Mouse (Mus musculus) cerebellum, postnatal 25 days (tissue): ENCODE measurements at regions not wholly inside any gene's neighbourhood (a gene's known extent, or its start where the extent isn't known, plus 50 kb on each side); places are given as distances from the start of the nearest gene placed in this dataset.
A peak's percentile ranks its signal among the peaks of the same experiment; 100 is the strongest.

Source experiments
- DNase-seq, 2 experiments: peaks; one replicate each; pipeline ENCODE4 v3.0.0; 2021; ENCODE audit warnings: mixed read lengths in 2 of 2

GRCm38 (mm10) chr6:84514623-84515022, 79.1 kb downstream of the Cyp26b1 start:
- no peak for DNase-seq

DNA sequence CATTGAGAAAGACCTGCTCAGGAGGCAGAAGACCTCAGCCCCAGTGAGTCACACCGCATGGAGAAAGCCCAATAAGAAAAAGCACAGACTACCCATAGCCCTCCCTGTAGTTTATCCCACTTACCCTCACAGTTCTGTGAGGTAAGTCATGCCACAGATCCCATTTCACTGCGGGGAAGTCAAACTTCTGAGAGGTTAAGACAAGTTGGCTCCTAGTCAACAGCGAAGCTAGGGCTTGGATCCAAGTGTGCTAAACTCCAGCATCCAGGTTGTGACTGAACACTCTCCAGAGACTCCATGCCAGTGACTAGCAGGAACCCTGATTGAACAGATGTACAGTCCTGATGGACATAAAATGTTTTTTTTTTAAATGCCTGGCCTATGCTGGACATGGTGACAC, 85.1 kb downstream of the Cyp26b1 start:
- peak in 1 of 2 experiments; percentile 9 for DNase-seq

DNA sequence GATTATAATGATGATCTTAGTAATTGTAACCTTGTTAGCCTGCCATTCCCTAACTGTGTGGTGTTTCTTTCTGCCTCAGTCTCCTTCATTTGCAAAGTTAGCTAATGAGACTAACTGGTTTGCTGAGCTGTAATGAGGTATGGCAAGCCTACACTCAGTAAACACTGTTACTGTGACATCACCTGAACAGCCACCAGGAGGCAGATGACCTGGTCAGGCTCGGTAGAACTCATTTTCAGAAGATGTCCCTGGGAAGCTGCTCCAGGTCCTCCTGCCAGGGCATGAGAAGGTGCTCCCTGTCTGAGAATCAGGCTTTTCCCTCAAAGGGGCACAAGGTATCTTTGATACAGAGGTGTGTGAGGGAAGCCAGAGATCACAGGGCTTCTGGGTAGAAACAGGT, 87.0 kb downstream of the Cyp26b1 start:
- no peak for DNase-seq

GRCm38 (mm10) chr6:84500255-84500886, 93.3 kb downstream of the Cyp26b1 start:
- no peak for DNase-seq

GRCm38 (mm10) chr6:84498076-84498475, 95.6 kb downstream of the Cyp26b1 start:
- no peak for DNase-seq

- DNase-seq: no peak
Observed at GRCm38 (mm10) chr6:84493676-84494075, 100.0 kb downstream of the Cyp26b1 start.

DNA sequence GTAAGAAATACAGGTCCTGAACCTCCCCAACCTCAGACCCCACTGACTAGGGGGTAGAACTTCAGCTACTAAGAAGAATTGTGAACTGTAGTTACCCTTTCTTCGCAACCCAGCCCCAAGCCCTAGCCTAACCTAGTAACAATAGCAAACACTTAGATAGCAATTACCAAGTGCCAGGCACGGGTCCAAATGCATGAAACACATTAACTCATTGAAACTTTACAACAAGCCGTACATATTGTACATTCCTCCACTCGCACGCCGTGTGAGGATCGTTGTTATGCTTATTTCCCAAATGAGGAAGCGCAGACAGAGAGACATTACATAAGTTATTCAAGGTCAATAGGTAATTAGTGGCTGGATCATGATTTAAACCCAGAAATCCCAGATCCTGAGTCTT, 100.5 kb downstream of the Cyp26b1 start:
- no peak for DNase-seq

GRCm38 (mm10) chr6:84492594-84492993, 101.1 kb downstream of the Cyp26b1 start:
- DNase-seq: no peak

DNA sequence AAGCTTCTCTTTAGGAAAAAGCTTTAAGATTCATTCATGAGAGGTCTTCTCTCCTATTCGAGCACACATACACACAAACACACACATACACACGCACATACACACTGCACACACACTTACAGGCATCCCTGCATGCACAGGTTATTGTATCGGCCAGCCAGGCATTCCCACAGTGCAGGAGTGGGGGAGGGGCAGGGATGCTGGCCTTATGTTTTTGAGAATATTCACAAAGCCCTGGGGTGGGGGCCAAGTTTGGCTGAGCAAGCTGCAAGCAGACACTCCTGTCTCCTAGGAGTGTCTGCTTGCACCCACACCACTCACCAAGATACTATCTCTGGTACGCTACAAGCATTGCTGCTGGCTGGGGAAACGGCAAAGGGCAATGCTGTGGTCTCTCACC, 102.6 kb downstream of the Cyp26b1 start:
- peak in 1 of 2 experiments; percentile 17 for DNase-seq

DNA sequence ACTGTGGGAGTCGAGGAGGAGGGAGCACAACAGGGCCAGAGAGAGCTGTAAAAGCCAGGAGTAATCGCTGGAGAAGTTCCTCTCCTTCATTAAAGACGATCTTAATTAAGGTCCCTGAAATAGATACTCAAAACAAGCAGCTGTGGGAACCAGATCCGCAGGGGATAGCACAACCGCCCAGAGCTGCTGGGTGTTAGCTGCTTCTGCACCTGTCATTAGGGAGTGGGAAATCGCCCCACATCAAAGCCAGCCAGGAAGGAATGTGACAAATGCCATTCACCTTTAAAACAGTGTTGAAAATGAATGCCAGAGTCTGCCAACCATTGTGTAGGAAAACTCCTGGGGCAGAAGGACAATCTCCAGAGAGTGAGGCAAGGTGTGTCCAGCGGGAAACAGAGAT, 112.5 kb downstream of the Cyp26b1 start:
- no peak for DNase-seq

DNA sequence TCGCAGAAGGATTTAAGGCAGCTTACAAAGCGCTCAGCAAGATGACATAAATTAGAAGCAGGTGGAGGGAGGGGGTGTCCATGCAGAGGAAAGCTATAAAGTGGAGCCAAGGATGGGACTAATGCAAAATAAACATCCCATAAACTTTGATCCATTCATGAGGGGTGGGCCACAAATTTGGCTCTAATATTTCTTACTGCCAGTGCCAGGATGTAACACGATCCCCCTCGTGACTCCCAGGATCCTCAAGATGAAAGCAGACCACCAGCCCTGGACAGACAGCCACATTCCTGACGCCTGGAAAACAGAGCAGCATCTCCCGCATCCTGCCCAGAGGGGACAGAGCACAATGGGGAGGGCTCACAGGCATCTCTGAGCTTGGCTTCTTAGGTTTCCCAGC, 116.6 kb downstream of the Cyp26b1 start:
- no peak for DNase-seq

DNA sequence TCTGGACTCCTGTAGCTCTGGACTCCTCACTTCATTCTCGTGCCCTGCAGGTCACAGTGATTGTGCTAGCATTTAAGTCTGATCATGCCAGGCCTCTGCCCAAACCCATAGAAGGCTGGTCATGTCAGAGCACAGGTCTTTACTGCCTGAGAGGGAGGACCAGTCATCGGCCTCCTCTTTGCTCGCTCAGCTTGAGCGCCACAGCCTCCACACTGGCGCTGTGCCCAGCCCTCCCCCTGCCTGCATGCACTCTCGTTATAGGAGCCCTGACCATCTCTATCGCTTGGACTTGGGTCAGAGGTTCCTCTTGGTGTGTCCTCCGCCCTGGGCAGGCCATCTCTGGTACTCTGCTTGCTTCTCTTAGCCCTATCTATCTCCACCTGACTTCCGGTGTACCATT, 117.2 kb downstream of the Cyp26b1 start:
- DNase-seq: peak; percentile 53 to 72

- DNase-seq: no peak
Observed at GRCm38 (mm10) chr6:84474835-84475234, 118.9 kb downstream of the Cyp26b1 start.

DNA sequence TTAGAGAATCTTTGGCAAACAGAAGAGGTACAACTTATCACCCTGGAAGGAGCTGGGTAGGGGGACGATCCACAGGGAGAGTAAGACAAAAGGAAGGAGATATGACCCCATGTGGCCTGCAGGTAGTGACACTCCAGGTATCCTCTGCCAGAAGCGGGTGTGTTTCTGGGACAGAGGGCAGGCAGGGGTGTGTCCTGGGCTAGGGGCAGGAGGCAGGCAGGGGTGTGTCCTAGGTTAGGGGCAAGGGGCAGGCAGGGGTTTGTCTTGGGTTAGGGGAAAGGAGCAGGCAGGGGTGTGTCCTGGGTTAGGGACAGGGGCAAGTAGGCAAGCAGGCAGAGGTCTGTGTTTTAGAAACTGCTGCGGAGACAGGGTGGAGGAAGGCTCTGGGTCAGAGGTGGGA, 120.5 kb downstream of the Cyp26b1 start:
- no peak for DNase-seq

- peak in 1 of 2 experiments; percentile 28 for DNase-seq
Observed at GRCm38 (mm10) chr6:84472287-84472686, 121.4 kb downstream of the Cyp26b1 start.

DNA sequence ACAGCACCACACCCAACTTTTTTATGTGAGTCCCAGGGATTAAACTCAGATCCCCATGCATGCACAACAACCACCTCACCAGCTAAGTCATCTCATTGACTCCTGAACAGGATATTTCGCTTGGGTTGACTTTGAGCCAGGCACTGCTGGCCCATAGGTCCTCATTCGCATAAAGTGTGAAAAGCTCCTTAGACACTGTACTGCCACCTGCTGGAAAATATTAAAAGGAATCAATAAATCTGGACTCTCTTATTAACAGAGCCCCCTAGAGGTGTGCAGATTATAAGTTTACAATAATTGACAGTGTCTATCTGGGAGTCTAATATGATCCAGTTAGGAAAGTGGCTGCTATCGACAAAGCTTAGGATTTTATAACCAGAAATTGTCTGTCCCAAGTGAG, 126.4 kb downstream of the Cyp26b1 start:
- no peak for DNase-seq

- DNase-seq: peak; percentile 26 to 34
Observed at GRCm38 (mm10) chr6:84466223-84466622, 127.5 kb downstream of the Cyp26b1 start.

- DNase-seq: no peak
Observed at GRCm38 (mm10) chr6:84465596-84465995, 128.1 kb downstream of the Cyp26b1 start.

- no peak for DNase-seq
Observed at GRCm38 (mm10) chr6:84463592-84464367, 129.9 kb downstream of the Cyp26b1 start.

DNA sequence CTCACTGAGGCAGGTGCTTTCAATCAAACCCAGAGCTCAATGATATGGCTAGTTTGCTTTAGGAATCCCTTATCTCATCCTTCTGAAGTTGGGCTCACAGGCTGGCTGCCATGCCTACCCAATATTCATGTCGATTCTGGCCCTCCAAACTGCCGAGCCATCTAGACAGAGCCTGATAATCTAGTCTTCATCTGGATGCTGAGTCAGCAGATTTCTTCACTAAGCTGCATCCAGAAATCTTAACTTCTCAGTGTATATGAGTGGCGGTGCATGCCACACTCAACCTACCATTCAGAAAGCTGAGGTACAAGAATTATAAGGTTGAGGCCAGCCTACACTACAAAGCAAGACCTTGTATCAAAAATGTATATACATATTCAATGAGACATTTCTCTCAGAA, 136.9 kb downstream of the Cyp26b1 start:
- no peak for DNase-seq

- peak in 1 of 2 experiments; percentile 18 for DNase-seq
Observed at GRCm38 (mm10) chr6:84445093-84445492, 148.6 kb downstream of the Cyp26b1 start.

- DNase-seq: no peak
Observed at GRCm38 (mm10) chr6:84442667-84443066, 151.0 kb downstream of the Cyp26b1 start.

DNA sequence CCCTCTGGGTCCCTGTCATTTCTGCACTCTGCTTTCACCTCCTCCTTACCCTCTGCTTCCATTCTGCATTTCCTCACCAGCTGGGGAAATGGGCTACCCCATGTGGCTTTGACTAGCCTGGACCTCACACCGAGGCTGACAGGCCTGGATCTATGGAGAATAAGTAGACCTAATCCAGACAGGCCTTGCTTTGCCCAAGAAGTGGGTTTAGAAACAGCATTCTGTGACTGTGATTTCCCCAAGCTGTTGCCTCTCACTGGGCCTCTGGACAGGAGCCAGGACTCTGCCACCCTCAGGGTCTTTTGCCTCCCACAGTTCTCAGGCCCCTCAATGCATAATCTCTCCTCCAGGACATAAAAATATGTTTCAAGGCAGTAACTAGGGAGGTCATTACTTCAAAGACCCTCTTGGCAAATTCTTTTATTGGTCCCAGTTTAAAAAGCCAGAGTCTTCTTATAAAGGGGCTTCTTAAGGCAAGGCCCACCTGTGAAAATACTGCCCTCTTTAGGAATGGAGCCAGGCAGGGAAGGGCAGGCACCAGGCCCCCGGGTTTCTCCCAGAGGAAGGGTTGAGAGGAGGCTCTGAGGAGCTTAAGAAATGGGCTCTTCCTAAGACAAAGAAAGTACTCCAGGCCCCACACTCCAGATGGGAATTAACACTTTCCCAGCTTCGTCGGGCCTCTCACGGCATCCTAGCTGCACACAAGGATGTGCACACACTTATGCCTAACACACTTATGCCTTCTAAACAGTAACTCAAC, 151.8 kb downstream of the Cyp26b1 start:
- DNase-seq: no peak

DNA sequence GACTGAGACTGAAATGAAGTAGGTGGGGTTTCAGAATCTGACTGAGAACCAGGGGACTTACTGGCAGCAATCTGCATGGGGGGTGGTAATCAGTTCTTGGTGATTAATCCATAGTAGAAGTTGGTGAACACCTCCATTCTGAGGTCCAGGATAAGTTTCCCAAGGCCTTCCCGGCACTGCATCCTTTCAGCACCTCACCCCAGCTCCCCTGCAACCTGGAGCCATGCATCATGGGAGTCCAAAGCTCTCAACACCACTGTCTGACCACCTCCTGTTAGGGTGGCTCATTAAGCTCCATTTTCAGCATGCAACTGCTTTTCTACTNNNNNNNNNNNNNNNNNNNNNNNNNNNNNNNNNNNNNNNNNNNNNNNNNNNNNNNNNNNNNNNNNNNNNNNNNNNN, 157.0 kb downstream of the Cyp26b1 start:
- no peak for DNase-seq
